Mouse (Mus musculus) stomach, embryonic 16.5 days (tissue): Measurements from ENCODE around the gene Grem1. TPM values are rescaled to one million over a fixed set of nuclear protein-coding genes. Genes with fewer than 3 reads are reported as not detected.

Experiments
- ATAC-seq: fragments of 200-750 bp; cut with Nextera tagmentation; 2 replicates; pipeline ENCODE4 v1.8.0; 2017; ENCODE audit warnings: moderate number of reproducible peaks, moderate TSS enrichment; ENCODE audit not compliant: insufficient read depth, low FRiP score
- H3K27ac ChIP-seq: fragments of 300-500 bp; sonication (generic); 2 replicates; pipeline ENCODE4 v1.5.1; 2014; ENCODE audit warnings: low read length
- H3K27me3 ChIP-seq: fragments of 300-500 bp; sonication (generic); 2 replicates; pipeline ENCODE4 v1.6.1; 2014; ENCODE audit warnings: low read length, control low read depth, mixed read lengths; ENCODE audit not compliant: control insufficient read depth, insufficient read depth
- H3K36me3 ChIP-seq: fragments of 300-500 bp; sonication (generic); 2 replicates; pipeline ENCODE4 v1.6.1; 2014; ENCODE audit warnings: low read length; ENCODE audit not compliant: control insufficient read depth, insufficient read depth
- H3K4me1 ChIP-seq: fragments of 300-500 bp; sonication (generic); 2 replicates; pipeline ENCODE4 v1.6.1; 2014; ENCODE audit warnings: low read length, control low read depth, mixed read lengths; ENCODE audit not compliant: control insufficient read depth, insufficient read depth
- H3K4me2 ChIP-seq: fragments of 300-500 bp; sonication (generic); 2 replicates; pipeline ENCODE4 v1.6.1; 2014; ENCODE audit warnings: low read depth, low read length, mixed read lengths
- H3K4me3 ChIP-seq: fragments of 300-500 bp; sonication (generic); replicated peaks from 2 replicates; pipeline ENCODE4 v1.5.1; 2014; ENCODE audit warnings: mild to moderate bottlenecking, low read length
- H3K9ac ChIP-seq: fragments of 300-500 bp; sonication (generic); 2 replicates; pipeline ENCODE4 v1.6.1; 2014; ENCODE audit warnings: low read length
- H3K9me3 ChIP-seq: fragments of 300-500 bp; sonication (generic); replicated peaks from 2 replicates; pipeline ENCODE4 v1.6.1; 2016; ENCODE audit warnings: low read length, control low read depth; ENCODE audit not compliant: control insufficient read depth
- WGBS: fragments of 180-500 bp; shearing (Covaris S2); extraction: QIAGEN DNeasy Blood & Tissue Kit; methylation state at CpG from one replicate; pipeline ENCODE4 v1.1.7; 2014; 5-methylcytosine and 5-hydroxymethylcytosine counted together
- polyA plus RNA-seq: library from polyadenylated mRNA; unstranded; fragments of >200 nt; fragmentation: Nextera tagmentation; extraction: Ambion mirVana; gene quantifications from 2 replicates; pipeline ENCODE4 v1.2.1, GENCODE M21; 2015

Grem1 gene
- polyA plus RNA-seq, 1 experiment from 2014 or later = 2.8 TPM

DNA sequence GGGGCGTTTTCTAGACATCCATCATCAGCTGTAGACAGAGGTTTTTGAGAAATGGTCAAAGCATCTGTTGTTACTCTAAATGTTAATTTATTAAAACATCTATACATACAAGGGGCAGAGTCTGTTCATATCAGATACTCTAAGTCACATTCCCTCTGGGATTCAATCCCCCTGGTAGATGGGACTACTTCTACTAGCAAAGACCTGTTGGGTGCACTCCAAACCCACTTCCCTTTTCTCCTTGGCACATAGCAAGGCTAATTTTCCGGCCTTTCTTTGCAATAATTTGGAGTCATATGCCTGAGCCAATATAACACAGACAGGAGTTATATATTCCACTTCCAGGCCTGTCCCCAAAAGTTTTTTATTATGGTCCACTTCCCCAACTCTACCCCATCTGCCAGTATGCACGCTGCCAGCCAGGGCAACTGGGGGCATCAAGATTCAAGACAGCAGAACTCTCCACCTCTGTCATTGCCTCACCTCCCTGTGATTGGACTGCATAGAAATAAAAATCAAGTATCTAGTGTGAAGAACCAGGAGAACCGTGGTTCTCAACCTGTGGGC is 30.5 kb upstream of the Grem1 start:
- ATAC-seq = no peak
- H3K27ac ChIP-seq = no peak overlapping the region
- no peak overlapping the region for H3K4me3 ChIP-seq
- H3K4me2 ChIP-seq = no peak overlapping the region
- no peaks in the 10 kb centered on the region for H3K27me3 ChIP-seq
- no peaks in the 10 kb centered on the region for H3K9me3 ChIP-seq
- WGBS = 83% methylated on average over 4 of the region's 4 CpGs
- H3K4me1 ChIP-seq = no peaks in the 10 kb centered on the region
- no peak overlapping the region for H3K9ac ChIP-seq
- no peaks in the 10 kb centered on the region for H3K36me3 ChIP-seq

DNA sequence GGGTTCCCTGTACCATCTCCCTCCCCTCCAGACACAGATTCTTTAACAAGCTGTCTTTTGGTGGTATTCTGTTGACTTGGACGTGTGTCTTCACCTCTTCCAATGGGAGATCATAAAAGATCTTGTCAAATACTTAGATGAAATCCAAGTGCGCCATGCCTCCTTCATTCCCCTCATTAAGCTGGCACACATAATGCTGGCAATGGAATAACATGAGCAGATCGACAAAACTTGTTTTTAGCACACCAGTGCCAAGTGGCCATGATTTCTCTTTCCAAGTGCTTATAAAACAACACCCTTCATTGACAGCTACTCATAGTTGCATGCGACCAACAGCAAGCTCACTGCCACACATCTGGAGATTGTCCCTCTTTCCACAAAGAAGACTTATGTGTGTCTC is 29.4 kb upstream of the Grem1 start:
- no peak for ATAC-seq
- 87% methylated on average over 4 of the region's 4 CpGs for WGBS

DNA sequence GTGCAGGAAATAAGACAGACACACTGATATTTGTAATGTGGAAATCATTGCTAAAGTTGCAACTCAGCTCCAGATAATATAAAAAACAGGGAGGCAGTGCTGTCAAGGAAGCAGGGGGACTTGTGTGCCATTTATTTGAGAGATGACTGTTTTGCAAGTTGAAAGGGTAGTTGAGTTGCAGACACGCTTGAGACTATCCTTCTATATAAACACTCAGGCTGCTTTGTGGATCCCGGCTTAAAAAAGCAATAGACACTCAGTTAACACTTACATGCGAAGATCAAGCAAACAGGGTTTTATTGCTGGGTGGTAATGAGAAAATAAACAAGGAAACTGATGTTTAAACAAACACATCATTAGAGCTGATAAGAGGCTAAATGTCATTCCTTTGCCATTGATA is 26.4 kb upstream of the Grem1 start:
- ATAC-seq = no peak
- no peaks in the 10 kb centered on the region for H3K4me1 ChIP-seq
- H3K4me2 ChIP-seq = no peak overlapping the region
- H3K9ac ChIP-seq = no peak overlapping the region
- 23% methylated on average over 3 of the region's 3 CpGs for WGBS
- no peaks in the 10 kb centered on the region for H3K9me3 ChIP-seq
- H3K36me3 ChIP-seq = no peaks in the 10 kb centered on the region
- H3K27ac ChIP-seq = no peak overlapping the region
- no peaks in the 10 kb centered on the region for H3K27me3 ChIP-seq
- H3K4me3 ChIP-seq = no peak overlapping the region

More for the DNA sequence above, 29.4 kb upstream of the Grem1 start:
- Histone ChIP-seq H3K4me3 (no peak overlapping the region), H3K9me3 (no peaks in the 10 kb centered on the region), H3K27me3 (no peaks in the 10 kb centered on the region), H3K27ac (no peak overlapping the region), H3K36me3 (no peaks in the 10 kb centered on the region), H3K9ac (no peak overlapping the region), H3K4me2 (no peak overlapping the region), H3K4me1 (no peaks in the 10 kb centered on the region)

DNA sequence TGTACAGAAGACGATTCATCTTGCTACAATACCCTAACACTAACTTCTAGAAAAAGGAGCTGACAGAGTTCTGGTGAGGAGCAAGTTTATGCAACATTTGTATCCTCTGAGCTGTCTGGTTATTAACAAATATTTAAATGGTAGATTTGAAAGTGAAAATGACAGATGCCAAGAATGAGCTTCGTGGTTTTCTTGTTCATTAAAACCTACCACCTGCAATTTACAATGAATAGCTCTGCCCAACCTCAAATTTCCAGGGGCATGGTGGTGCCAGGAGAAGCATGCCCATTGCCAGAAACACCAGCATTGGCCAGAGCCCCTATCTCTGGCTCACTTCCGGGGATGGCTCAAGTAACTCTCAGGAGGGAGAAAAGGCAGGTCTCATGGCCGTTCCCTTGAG is 23.1 kb upstream of the Grem1 start:
- Histone ChIP-seq H3K4me3 (no peak overlapping the region), H3K4me2 (no peak overlapping the region), H3K36me3 (no peaks in the 10 kb centered on the region), H3K9me3 (no peaks in the 10 kb centered on the region), H3K27me3 (no peaks in the 10 kb centered on the region), H3K9ac (no peak overlapping the region), H3K4me1 (no peaks in the 10 kb centered on the region), H3K27ac (no peak overlapping the region)
- 63% methylated on average over 4 of the region's 4 CpGs for WGBS
- ATAC-seq = no peak

DNA sequence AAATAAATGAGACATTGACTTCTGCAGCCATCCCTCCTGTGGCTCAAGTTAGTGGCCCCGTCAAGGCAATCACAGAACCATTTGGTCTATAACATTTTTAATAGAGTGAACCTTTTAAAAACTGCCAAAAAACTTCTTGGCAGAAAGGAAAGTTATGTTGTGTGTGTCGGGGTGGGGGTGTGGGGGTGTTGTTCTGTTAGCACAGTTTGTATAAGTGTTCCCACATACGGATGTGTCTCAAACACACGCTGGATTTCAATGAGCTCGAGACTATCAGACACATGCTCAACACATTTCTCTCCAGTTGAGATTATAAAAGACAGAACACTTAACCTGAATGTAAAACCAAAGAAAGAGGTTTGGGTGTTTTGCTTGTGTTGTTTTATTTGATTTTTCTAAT is 22.7 kb upstream of the Grem1 start:
- no peak overlapping the region for H3K4me2 ChIP-seq
- no peak overlapping the region for H3K27ac ChIP-seq
- H3K4me3 ChIP-seq = no peak overlapping the region
- no peak overlapping the region for H3K9ac ChIP-seq
- no peaks in the 10 kb centered on the region for H3K27me3 ChIP-seq
- no peak for ATAC-seq
- H3K4me1 ChIP-seq = no peaks in the 10 kb centered on the region
- no peaks in the 10 kb centered on the region for H3K9me3 ChIP-seq
- H3K36me3 ChIP-seq = no peaks in the 10 kb centered on the region
- WGBS = 63% methylated on average over 5 of the region's 5 CpGs

DNA sequence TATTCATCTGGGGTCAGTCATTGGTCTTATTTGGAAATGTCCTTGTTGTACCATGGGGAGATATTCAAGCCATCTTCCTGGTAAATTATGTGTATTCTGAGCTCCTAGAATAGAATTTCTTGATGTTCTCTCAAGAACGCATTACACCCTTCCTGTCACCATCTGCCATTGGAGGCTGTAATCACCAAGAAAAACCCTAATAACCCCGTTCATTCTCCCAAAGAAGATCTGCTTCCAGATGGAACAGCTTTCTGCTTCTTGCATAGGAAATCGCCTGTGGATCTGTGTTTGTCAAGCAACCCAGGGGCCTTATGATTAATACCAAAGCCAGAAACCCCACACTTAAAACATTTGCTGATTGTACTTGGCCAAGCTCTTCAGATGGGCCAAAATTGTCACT is 20.9 kb upstream of the Grem1 start:
- WGBS = 65% methylated on average over 3 of the region's 3 CpGs
- H3K9me3 ChIP-seq = no peaks in the 10 kb centered on the region
- ATAC-seq = no peak

DNA sequence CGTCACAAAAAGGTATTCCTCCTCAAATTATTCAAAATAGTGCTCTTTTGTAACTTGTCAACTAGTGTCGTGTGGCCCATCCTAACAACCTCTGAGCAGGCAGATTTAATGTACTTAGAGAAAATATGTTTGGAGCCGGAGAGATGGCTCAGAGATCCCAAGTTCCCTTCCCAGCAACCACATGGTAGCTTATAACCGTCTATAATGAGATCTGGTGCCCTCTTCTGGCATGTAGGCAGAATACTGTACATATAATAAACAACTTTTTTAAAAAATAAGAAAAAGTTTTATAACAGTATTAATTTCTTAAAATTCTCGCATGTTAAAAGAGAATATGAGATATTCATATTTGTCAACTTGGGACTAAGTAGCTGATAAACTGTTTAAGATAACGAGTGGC is 19.6 kb upstream of the Grem1 start:
- no peaks in the 10 kb centered on the region for H3K27me3 ChIP-seq
- H3K4me2 ChIP-seq = no peak overlapping the region
- 71% methylated on average over 6 of the region's 6 CpGs for WGBS
- H3K9me3 ChIP-seq = no peaks in the 10 kb centered on the region
- H3K27ac ChIP-seq = no peak overlapping the region
- no peaks in the 10 kb centered on the region for H3K4me1 ChIP-seq
- no peak for ATAC-seq
- no peak overlapping the region for H3K4me3 ChIP-seq
- no peak overlapping the region for H3K9ac ChIP-seq
- H3K36me3 ChIP-seq = no peaks in the 10 kb centered on the region

More for the DNA sequence above, 20.9 kb upstream of the Grem1 start:
- no peaks in the 10 kb centered on the region for H3K27me3 ChIP-seq
- H3K27ac ChIP-seq = no peak overlapping the region
- no peak overlapping the region for H3K4me3 ChIP-seq
- no peak overlapping the region for H3K4me2 ChIP-seq
- no peak overlapping the region for H3K9ac ChIP-seq
- H3K4me1 ChIP-seq = no peaks in the 10 kb centered on the region
- H3K36me3 ChIP-seq = no peaks in the 10 kb centered on the region

DNA sequence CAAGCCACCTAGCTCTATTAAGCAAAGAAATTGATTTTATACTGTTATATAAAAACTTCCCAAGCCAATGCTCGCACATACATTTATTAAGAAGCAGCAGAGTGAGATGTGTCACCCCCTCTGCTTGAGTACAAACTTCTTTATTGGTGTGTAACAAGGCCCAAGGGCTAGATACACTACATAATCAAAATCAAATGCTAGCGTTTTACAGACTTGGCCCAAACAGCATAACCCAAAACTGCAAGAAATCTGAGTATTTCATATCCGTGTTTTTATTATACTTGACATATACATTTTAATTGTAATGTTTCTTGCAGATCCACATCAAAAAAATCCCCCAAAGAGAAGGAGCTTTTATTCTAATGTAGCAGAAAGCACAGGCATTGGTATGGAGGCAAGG is 17.9 kb upstream of the Grem1 start:
- Histone ChIP-seq H3K36me3 (no peaks in the 10 kb centered on the region), H3K9ac (no peak overlapping the region), H3K4me1 (no peaks in the 10 kb centered on the region), H3K4me3 (no peak overlapping the region), H3K27me3 (no peaks in the 10 kb centered on the region), H3K9me3 (no peaks in the 10 kb centered on the region), H3K27ac (no peak overlapping the region), H3K4me2 (no peak overlapping the region)
- WGBS = 86% methylated on average over 3 of the region's 3 CpGs
- ATAC-seq = no peak

DNA sequence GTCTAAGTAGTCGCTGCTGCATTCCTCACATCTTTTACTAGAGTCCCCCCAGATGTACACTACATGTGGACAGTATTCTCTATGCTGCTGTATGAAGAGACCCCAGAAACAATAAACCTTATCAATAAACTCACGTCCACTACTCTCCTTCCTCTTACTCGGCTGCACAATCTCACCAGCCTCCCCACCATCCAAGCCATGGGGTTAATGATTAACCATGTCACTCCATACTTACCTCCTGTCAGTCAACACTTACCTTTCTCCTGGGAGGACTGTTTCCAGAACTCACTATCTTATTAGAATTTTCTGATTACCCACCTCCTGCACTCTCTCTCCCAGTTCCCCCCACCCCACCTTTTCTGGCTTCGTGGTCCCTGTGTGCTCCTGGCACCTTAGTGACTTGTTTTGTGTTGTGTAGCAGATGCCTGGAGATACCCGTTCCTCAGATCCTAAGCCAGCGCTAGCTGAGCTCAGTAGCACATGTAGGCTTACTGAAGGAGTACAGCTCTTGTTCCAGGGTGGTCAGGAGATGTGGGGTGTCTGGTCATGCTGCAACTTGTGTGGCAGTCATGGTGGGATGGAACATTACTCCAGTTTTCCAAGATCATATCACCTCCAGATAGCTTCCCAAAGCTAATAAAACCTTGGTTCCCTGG is 15.8 kb upstream of the Grem1 start:
- H3K4me2 ChIP-seq = no peak overlapping the region

More for the DNA sequence above, 15.8 kb upstream of the Grem1 start:
- H3K36me3 ChIP-seq = no peaks in the 10 kb centered on the region
- no peak overlapping the region for H3K9ac ChIP-seq
- H3K27me3 ChIP-seq = no peaks in the 10 kb centered on the region
- H3K4me1 ChIP-seq = no peaks in the 10 kb centered on the region
- H3K9me3 ChIP-seq = no peaks in the 10 kb centered on the region
- no peak overlapping the region for H3K27ac ChIP-seq
- no peak; the same call in 1 of the 2 replicates for ATAC-seq
- 58% methylated on average over 6 of the region's 6 CpGs for WGBS
- H3K4me3 ChIP-seq = no peak overlapping the region
